Mouse (Mus musculus): ENCODE data around the gene Olfr472. TPM values are rescaled to one million over a fixed set of nuclear protein-coding genes. Genes with fewer than 3 reads are reported as not detected.

The Olfr472 gene
- polyA plus RNA-seq (2015; fragmentation: Nextera tagmentation; extraction: Ambion mirVana) = not detected in 2 replicates

DNA sequence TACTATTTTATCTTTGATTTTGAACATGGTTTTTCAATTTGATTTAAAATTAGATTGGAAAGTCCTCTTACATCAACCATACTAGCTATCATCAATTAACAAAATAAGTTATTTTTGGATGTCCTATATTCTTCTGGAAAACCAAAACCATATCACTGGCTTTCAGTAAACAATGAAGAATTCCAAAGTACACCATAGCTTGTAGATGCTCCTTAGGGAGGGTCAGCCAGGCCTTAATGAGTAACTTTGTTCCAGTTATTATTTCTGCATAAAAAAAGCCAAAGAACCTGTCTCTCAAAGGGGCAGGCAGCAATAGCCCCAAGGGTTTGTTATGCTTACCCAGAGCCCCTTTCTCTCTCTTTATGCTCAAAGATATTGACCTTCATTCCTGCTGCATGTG, at the start of gene Olfr472:
Gene Olfr472 (plus strand): TSS at position 301 of the 400 bp plus-strand sequence.

DNA sequence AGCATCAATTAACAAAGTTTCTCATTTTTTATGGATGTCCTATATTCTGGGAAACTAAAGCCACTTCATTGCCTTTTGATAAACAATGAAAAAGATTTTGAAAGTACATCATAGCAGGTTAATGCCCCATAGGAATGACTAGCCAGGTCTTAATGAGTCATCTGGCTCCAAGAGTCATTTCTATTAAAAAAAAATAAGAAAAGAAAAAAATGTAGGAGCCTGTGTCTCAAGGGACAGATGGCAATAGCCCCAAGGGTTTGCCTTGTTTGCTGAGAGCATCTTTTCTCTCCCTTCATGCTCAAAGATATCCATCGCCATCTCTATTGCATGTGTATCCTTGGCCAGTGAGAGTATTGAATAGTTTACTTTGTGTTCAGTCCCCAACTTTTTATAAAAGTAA, 32.4 kb downstream of the Olfr472 start, which contains the start of gene Olfr473:
Gene Olfr473 (plus strand): TSS at position 301 of the 400 bp plus-strand sequence.

DNA sequence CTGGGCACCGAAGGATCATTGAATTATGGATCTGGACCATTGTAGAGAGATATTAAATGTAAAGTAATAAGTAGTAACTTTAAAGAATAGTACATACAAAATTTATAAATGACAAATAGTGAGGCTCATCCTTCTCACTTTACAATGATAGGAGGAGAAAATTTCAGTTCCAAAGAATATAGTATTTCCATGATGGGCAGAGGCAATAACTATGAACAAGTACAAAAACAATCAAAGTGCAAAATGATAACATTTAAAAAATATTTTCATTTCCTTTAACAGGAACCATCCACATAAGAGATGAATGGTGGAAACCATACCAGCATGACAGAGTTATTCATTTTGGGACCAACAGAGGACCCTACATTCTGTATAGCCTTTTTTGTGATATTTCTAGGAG, 56.6 kb downstream of the Olfr472 start, which contains the start of gene Olfr474:
Gene Olfr474 (plus strand): TSS at position 301 of the 400 bp plus-strand sequence.

Other genes with a start within 250 kb of the Olfr472 start
- gene Cyb5r2, start 139.9 kb upstream of the Olfr472 start, polyA plus RNA-seq (2015; fragmentation: Nextera tagmentation; extraction: Ambion mirVana) = 0.14 and 0.15 TPM in 2 replicates
- gene Ovch2, start 96.7 kb upstream of the Olfr472 start, polyA plus RNA-seq (2015; fragmentation: Nextera tagmentation; extraction: Ambion mirVana) = not detected in 2 replicates
- not detected in 2 replicates for gene Olfr467, start 85.6 kb upstream of the Olfr472 start, polyA plus RNA-seq (2015; fragmentation: Nextera tagmentation; extraction: Ambion mirVana)
- not detected in 2 replicates for gene Olfr469, start 72.4 kb upstream of the Olfr472 start, polyA plus RNA-seq (2015; fragmentation: Nextera tagmentation; extraction: Ambion mirVana)
- not detected in 2 replicates for gene Olfr470, start 50.4 kb upstream of the Olfr472 start, polyA plus RNA-seq (2015; fragmentation: Nextera tagmentation; extraction: Ambion mirVana)
- gene Olfr473, start 32.5 kb downstream of the Olfr472 start, polyA plus RNA-seq (2015; fragmentation: Nextera tagmentation; extraction: Ambion mirVana) = not detected in 2 replicates
- gene Olfr474, start 56.7 kb downstream of the Olfr472 start, polyA plus RNA-seq (2015; fragmentation: Nextera tagmentation; extraction: Ambion mirVana) = not detected in 2 replicates
- gene Olfr476, start 66.9 kb downstream of the Olfr472 start, polyA plus RNA-seq (2015; fragmentation: Nextera tagmentation; extraction: Ambion mirVana) = not detected in 2 replicates
- not detected in 2 replicates for gene Olfr477, start 88.8 kb downstream of the Olfr472 start, polyA plus RNA-seq (2015; fragmentation: Nextera tagmentation; extraction: Ambion mirVana)
- not detected in 2 replicates for gene Olfr478, start 136.1 kb downstream of the Olfr472 start, polyA plus RNA-seq (2015; fragmentation: Nextera tagmentation; extraction: Ambion mirVana)
- gene Olfr479, start 152.8 kb downstream of the Olfr472 start, polyA plus RNA-seq (2015; fragmentation: Nextera tagmentation; extraction: Ambion mirVana) = not detected in 2 replicates
- gene Olfr480, start 169.4 kb downstream of the Olfr472 start, polyA plus RNA-seq (2015; fragmentation: Nextera tagmentation; extraction: Ambion mirVana) = not detected in 2 replicates
- not detected in 2 replicates for gene Olfr481, start 182.0 kb downstream of the Olfr472 start, polyA plus RNA-seq (2015; fragmentation: Nextera tagmentation; extraction: Ambion mirVana)
- 0.10 and 0.16 TPM in 2 replicates for gene Olfr482, start 199.7 kb downstream of the Olfr472 start, polyA plus RNA-seq (2015; fragmentation: Nextera tagmentation; extraction: Ambion mirVana)
- gene Olfr483, start 202.9 kb downstream of the Olfr472 start, polyA plus RNA-seq (2015; fragmentation: Nextera tagmentation; extraction: Ambion mirVana) = not detected in 2 replicates
- not detected in 2 replicates for gene Olfr484, start 229.5 kb downstream of the Olfr472 start, polyA plus RNA-seq (2015; fragmentation: Nextera tagmentation; extraction: Ambion mirVana)